Comparison of ENCODE assay signal across 22 mouse cellular contexts in genomic region chr15:98589640-98590336, GRCm38 (mm10). TPM values are rescaled to one million over a fixed set of nuclear protein-coding genes. Genes with fewer than 3 reads are reported as not detected.
DNase-seq lines count a peak whose midpoint lies in the region; ATAC-seq lines count a peak whose summit lies in the region.
"Had no signal": no experiment of that assay in that cellular context is flagged by ENCODE, and none has a peak within 500 bp of the region (broad histone marks: within the 10 kb centered on the region; RNA-seq: fewer than 3 reads in every experiment).

No protein-coding gene starts in this region.

- H3K4me1 ChIP-seq in megakaryocyte, embryonic 14.5 days, result peaks cover 70% of the 10 kb centered on the region
- no peaks in the 10 kb centered on the region for H3K4me1 ChIP-seq in midbrain, embryonic 16.5 days (ENCODE audit: control insufficient read depth, insufficient read depth, low read length)
- H3K4me1 ChIP-seq: embryonic facial prominence, embryonic 12.5 days; neural tube, embryonic 13.5 days had no signal

- H3K4me2 ChIP-seq in midbrain, embryonic 16.5 days (ENCODE audit: low read length), result no peak overlapping the region
- H3K4me2 ChIP-seq: embryonic facial prominence, embryonic 12.5 days; hindbrain, embryonic 13.5 days; neural tube, embryonic 13.5 days had no signal

- intact Hi-C loops in left cerebral cortex, postnatal 10 days (cut with DNase I), result no loop called here

- no peak overlapping the region for H3K9ac ChIP-seq in midbrain, embryonic 16.5 days (ENCODE audit: low read depth, low read length)
- H3K9ac ChIP-seq: embryonic facial prominence, embryonic 12.5 days; hindbrain, embryonic 13.5 days; liver, embryonic 14.5 days; neural tube, embryonic 13.5 days had no signal

- peaks cover 71% of the 10 kb centered on the region for H3K36me3 ChIP-seq in megakaryocyte, embryonic 14.5 days (replicated peaks; ENCODE audit: low read length)
- H3K36me3 ChIP-seq in midbrain, embryonic 16.5 days (ENCODE audit: control insufficient read depth, insufficient read depth, low read length), result peaks cover 20% of the 10 kb centered on the region

- H3K27me3 ChIP-seq in megakaryocyte, embryonic 14.5 days (replicated peaks), result peaks cover 25% of the 10 kb centered on the region
- H3K27me3 ChIP-seq in midbrain, embryonic 16.5 days (ENCODE audit: control insufficient read depth, insufficient read depth, low read depth, low read length), result no peaks in the 10 kb centered on the region
- H3K27me3 ChIP-seq: embryonic facial prominence, embryonic 12.5 days; hindbrain, embryonic 13.5 days; neural tube, embryonic 13.5 days had no signal

- H3K9me3 ChIP-seq in megakaryocyte, embryonic 14.5 days, result no peaks in the 10 kb centered on the region
- no peaks in the 10 kb centered on the region for H3K9me3 ChIP-seq in midbrain, embryonic 16.5 days (replicated peaks; ENCODE audit: control insufficient read depth, low read length, poor library complexity, severe bottlenecking)
- H3K9me3 ChIP-seq: embryonic facial prominence, embryonic 12.5 days; heart, embryonic 10.5 days; hindbrain, embryonic 13.5 days; limb, embryonic 10.5 days; neural tube, embryonic 13.5 days had no signal

- DNase-seq in thymus, adult 18-20 months, result peak; percentile 42 to 72
- peak; percentile 52 for DNase-seq in thymus, postnatal 4 days
- DNase-seq in left cerebral cortex, postnatal 10 days (ENCODE audit: extremely low spot score in 1 of 2, low spot score in 2 of 2), result no peak
- DNase-seq: adrenal gland, adult 2 months; cerebellum, adult 2 months; gastrocnemius, postnatal 14 days; kidney, adult 9 months; kidney, postnatal 36 days; lung, postnatal 10 days had no signal

- peak overlapping the region; percentile 42 for H3K4me3 ChIP-seq in megakaryocyte, embryonic 14.5 days (replicated peaks)
- H3K4me3 ChIP-seq in midbrain, embryonic 16.5 days (ENCODE audit: low read depth, low read length), result no peak overlapping the region
- H3K4me3 ChIP-seq: embryonic facial prominence, embryonic 12.5 days; heart, embryonic 10.5 days; hindbrain, embryonic 13.5 days; left cerebral cortex, adult 2 months; limb, embryonic 10.5 days; neural tube, embryonic 13.5 days had no signal

- WGBS in midbrain, embryonic 16.5 days, result 83% methylated on average over 7 of the region's 7 CpGs

- no peak for ATAC-seq in megakaryocyte, adult 5-6 weeks (ENCODE audit: poor library complexity, severe bottlenecking)
- peak; percentile 35 for ATAC-seq in granulocyte monocyte progenitor cell, adult 5-6 weeks (replicated peaks; ENCODE audit: poor library complexity, severe bottlenecking)
- no peak for ATAC-seq in midbrain, embryonic 16.5 days
- ATAC-seq: forebrain, embryonic 14.5 days had no signal

- H3K27ac ChIP-seq in midbrain, embryonic 16.5 days (ENCODE audit: low read length), result no peak overlapping the region
- H3K27ac ChIP-seq: embryonic facial prominence, embryonic 12.5 days; heart, embryonic 10.5 days; hindbrain, embryonic 13.5 days; left cerebral cortex, adult 2 months; limb, embryonic 10.5 days; liver, embryonic 14.5 days; neural tube, embryonic 13.5 days had no signal

RNA-seq across cellular contexts. Expression of gene 4930415O20Rik, which starts 19.0 kb away (rescaled TPM):
- polyA plus RNA-seq in megakaryocyte, embryonic 14.5 days (2012; ENCODE audit: insufficient read depth, low replicate concordance), result not detected in 2 replicates
- 0.46 TPM in 1 of 2 replicates, not detected in the other for total RNA-seq in megakaryocyte, adult 5-6 weeks (2015)
- total RNA-seq in megakaryocyte, adult 5-6 weeks (2017), result not detected in 2 replicates
- total RNA-seq in granulocyte monocyte progenitor cell, adult 5-6 weeks (2014; fragmentation: Nextera tagmentation), result not detected in 2 replicates
- total RNA-seq in granulocyte monocyte progenitor cell, adult 5-6 weeks (2017), result not detected in 2 replicates
- polyA plus RNA-seq in midbrain, embryonic 16.5 days (2015; fragmentation: Nextera tagmentation; extraction: Ambion mirVana), result not detected in 2 replicates
- not detected for total RNA-seq in left cerebral cortex, postnatal 10 days (2021)
- total RNA-seq: CH12.LX; left cerebral cortex, adult 2 months had no signal
- polyA plus RNA-seq: cerebellum, adult 2 months; embryonic facial prominence, embryonic 12.5 days; forebrain, embryonic 14.5 days; hindbrain, embryonic 13.5 days; liver, embryonic 14.5 days; neural tube, embryonic 13.5 days had no signal

RNA-seq across cellular contexts. Expression of gene Ccnt1, which starts 19.1 kb away (rescaled TPM):
- polyA plus RNA-seq in megakaryocyte, embryonic 14.5 days (2012; ENCODE audit: insufficient read depth, low replicate concordance), result 1.4 and 5.1 TPM in 2 replicates
- 33.0 and 38.7 TPM in 2 replicates for total RNA-seq in megakaryocyte, adult 5-6 weeks (2015)
- total RNA-seq in megakaryocyte, adult 5-6 weeks (2017), result 41.3 and 43.5 TPM in 2 replicates
- total RNA-seq in granulocyte monocyte progenitor cell, adult 5-6 weeks (2014; fragmentation: Nextera tagmentation), result 53.4 and 57.0 TPM in 2 replicates
- 57.3 and 70.4 TPM in 2 replicates for total RNA-seq in granulocyte monocyte progenitor cell, adult 5-6 weeks (2017)
- 65.3 and 73.1 TPM in 2 replicates for polyA plus RNA-seq in midbrain, embryonic 16.5 days (2015; fragmentation: Nextera tagmentation; extraction: Ambion mirVana)
- 10 to 100 TPM; 42.0 to 50.2 TPM for total RNA-seq in left cerebral cortex, postnatal 10 days (2021)

RNA-seq across cellular contexts. Expression of gene Adcy6, which starts 20.1 kb away (rescaled TPM):
- polyA plus RNA-seq in megakaryocyte, embryonic 14.5 days (2012; ENCODE audit: insufficient read depth, low replicate concordance), result 2.1 and 9.3 TPM in 2 replicates
- 0.31 and 0.71 TPM in 2 replicates for total RNA-seq in megakaryocyte, adult 5-6 weeks (2015)
- 0.99 and 1.1 TPM in 2 replicates for total RNA-seq in megakaryocyte, adult 5-6 weeks (2017)
- total RNA-seq in granulocyte monocyte progenitor cell, adult 5-6 weeks (2014; fragmentation: Nextera tagmentation), result 1.8 and 3.1 TPM in 2 replicates
- 2.1 and 2.9 TPM in 2 replicates for total RNA-seq in granulocyte monocyte progenitor cell, adult 5-6 weeks (2017)
- polyA plus RNA-seq in midbrain, embryonic 16.5 days (2015; fragmentation: Nextera tagmentation; extraction: Ambion mirVana), result 9.9 and 10.2 TPM in 2 replicates
- total RNA-seq in left cerebral cortex, postnatal 10 days (2021), result 10 to 100 TPM; 37.1 to 38.1 TPM

RNA-seq across cellular contexts. Expression of gene Cacnb3, which starts 40.9 kb away (rescaled TPM):
- 0.46 TPM in 1 of 2 replicates, not detected in the other for polyA plus RNA-seq in megakaryocyte, embryonic 14.5 days (2012; ENCODE audit: insufficient read depth, low replicate concordance)
- 0.04 TPM in 1 of 2 replicates, not detected in the other for total RNA-seq in megakaryocyte, adult 5-6 weeks (2015)
- total RNA-seq in megakaryocyte, adult 5-6 weeks (2017), result 0.11 TPM in 1 of 2 replicates, not detected in the other
- total RNA-seq in granulocyte monocyte progenitor cell, adult 5-6 weeks (2014; fragmentation: Nextera tagmentation), result not detected in 2 replicates
- not detected in 2 replicates for total RNA-seq in granulocyte monocyte progenitor cell, adult 5-6 weeks (2017)
- 198 and 205 TPM in 2 replicates for polyA plus RNA-seq in midbrain, embryonic 16.5 days (2015; fragmentation: Nextera tagmentation; extraction: Ambion mirVana)
- 100 to 1,000 TPM; 173 to 185 TPM for total RNA-seq in left cerebral cortex, postnatal 10 days (2021)

RNA-seq across cellular contexts. Expression of gene Kansl2, which starts 55.7 kb away (rescaled TPM):
- 7.5 and 14.4 TPM in 2 replicates for polyA plus RNA-seq in megakaryocyte, embryonic 14.5 days (2012; ENCODE audit: insufficient read depth, low replicate concordance)
- total RNA-seq in megakaryocyte, adult 5-6 weeks (2015), result 36.7 and 42.7 TPM in 2 replicates
- total RNA-seq in megakaryocyte, adult 5-6 weeks (2017), result 30.4 and 31.8 TPM in 2 replicates
- 67.5 and 74.5 TPM in 2 replicates for total RNA-seq in granulocyte monocyte progenitor cell, adult 5-6 weeks (2014; fragmentation: Nextera tagmentation)
- 58.9 and 61.0 TPM in 2 replicates for total RNA-seq in granulocyte monocyte progenitor cell, adult 5-6 weeks (2017)
- polyA plus RNA-seq in midbrain, embryonic 16.5 days (2015; fragmentation: Nextera tagmentation; extraction: Ambion mirVana), result 106 and 113 TPM in 2 replicates
- total RNA-seq in left cerebral cortex, postnatal 10 days (2021), result 10 to 100 TPM; 62.2 to 64.0 TPM

Comparison
In these comparisons a context has a peak if more than half of its experiments do, and no peak if none do; other contexts are left out.
1. DNase-seq: peak in thymus, adult 18-20 months (2 of 2) and thymus, postnatal 4 days (single experiment); none in left cerebral cortex, postnatal 10 days (0 of 2).
2. RNA of gene Adcy6, which starts 20.1 kb away (total RNA-seq): 37.1 to 38.1 TPM in left cerebral cortex, postnatal 10 days; 1.8 to 3.1 TPM in granulocyte monocyte progenitor cell, adult 5-6 weeks and 0.31 to 1.1 TPM in megakaryocyte, adult 5-6 weeks; every median in the first group is over 4 times any median in the second.